Mouse (Mus musculus): ENCODE results near the gene Rab3il1. TPM values are rescaled to one million over a fixed set of nuclear protein-coding genes. Genes with fewer than 3 reads are reported as not detected.

Gene Rab3il1
- polyA plus RNA-seq, 1 experiment from 2014 or later, result 22.1 TPM

- no peak overlapping the region for H3K27ac ChIP-seq (ENCODE audit: low read depth, low read length)
- H3K36me3 ChIP-seq (ENCODE audit: control insufficient read depth, insufficient read depth, low read length), result peaks cover 28% of the 10 kb centered on the region
- no peak overlapping the region for H3K9ac ChIP-seq (ENCODE audit: low read depth, low read length)
- ATAC-seq, result no peak
- H3K9me3 ChIP-seq (ENCODE audit: control insufficient read depth, low read length), result no peaks in the 10 kb centered on the region
- H3K4me3 ChIP-seq (ENCODE audit: low read length), result no peak overlapping the region
- H3K4me1 ChIP-seq (ENCODE audit: control insufficient read depth, insufficient read depth, low read depth, low read length), result peaks cover 2% of the 10 kb centered on the region; the same call in 1 of the 2 replicates
- WGBS, result 59% methylated on average over 9 of the region's 9 CpGs
- H3K4me2 ChIP-seq (ENCODE audit: low read length), result no peak overlapping the region
- H3K27me3 ChIP-seq (replicated peaks; ENCODE audit: control insufficient read depth, insufficient read depth, low read length), result no peaks in the 10 kb centered on the region
Observed at GRCm38 (mm10) chr19:10058876-10059427, 57.5 kb downstream of the Rab3il1 start.

- Histone ChIP-seq H3K9me3 (ENCODE audit: control insufficient read depth, low read length) (no peaks in the 10 kb centered on the region), H3K27me3 (replicated peaks; ENCODE audit: control insufficient read depth, insufficient read depth, low read length) (no peaks in the 10 kb centered on the region), H3K4me1 (ENCODE audit: control insufficient read depth, insufficient read depth, low read depth, low read length) (peaks cover 2% of the 10 kb centered on the region; the same call in 1 of the 2 replicates), H3K27ac (ENCODE audit: low read depth, low read length) (no peak overlapping the region), H3K4me3 (ENCODE audit: low read length) (no peak overlapping the region), H3K9ac (ENCODE audit: low read depth, low read length) (no peak overlapping the region), H3K36me3 (ENCODE audit: control insufficient read depth, insufficient read depth, low read length) (peaks cover 25% of the 10 kb centered on the region), H3K4me2 (ENCODE audit: low read length) (no peak overlapping the region)
- peak; percentile 68 for ATAC-seq
- 59% methylated on average over 10 of the region's 10 CpGs for WGBS
Observed at GRCm38 (mm10) chr19:10059911-10060567, 58.6 kb downstream of the Rab3il1 start.

GRCm38 (mm10) chr19:10060783-10061590 is 59.5 kb downstream of the Rab3il1 start:
- peaks cover 2% of the 10 kb centered on the region; the same call in 1 of the 2 replicates for H3K4me1 ChIP-seq (ENCODE audit: control insufficient read depth, insufficient read depth, low read depth, low read length)
- peak overlapping the region; percentile 31; the same call in 1 of the 2 replicates for H3K27ac ChIP-seq (ENCODE audit: low read depth, low read length)
- ATAC-seq, result peak; percentile 18; the same call in 1 of the 2 replicates
- H3K4me3 ChIP-seq (ENCODE audit: low read length), result no peak overlapping the region
- 44% methylated on average over 8 of the region's 8 CpGs for WGBS
- H3K4me2 ChIP-seq (ENCODE audit: low read length), result no peak overlapping the region
- no peaks in the 10 kb centered on the region for H3K27me3 ChIP-seq (replicated peaks; ENCODE audit: control insufficient read depth, insufficient read depth, low read length)
- peaks cover 20% of the 10 kb centered on the region for H3K36me3 ChIP-seq (ENCODE audit: control insufficient read depth, insufficient read depth, low read length)
- no peaks in the 10 kb centered on the region for H3K9me3 ChIP-seq (ENCODE audit: control insufficient read depth, low read length)
- H3K9ac ChIP-seq (ENCODE audit: low read depth, low read length), result 0 out of 2 replicates have a peak overlapping the region, but pooled peaks have one; percentile 18

GRCm38 (mm10) chr19:10061624-10062023 is 60.2 kb downstream of the Rab3il1 start:
- no peak overlapping the region for H3K4me3 ChIP-seq (ENCODE audit: low read length)
- WGBS, result 100% methylated on average over 2 of the region's 2 CpGs

GRCm38 (mm10) chr19:10062292-10062691 is 60.8 kb downstream of the Rab3il1 start:
- ATAC-seq, result no peak
- Histone ChIP-seq H3K27me3 (replicated peaks; ENCODE audit: control insufficient read depth, insufficient read depth, low read length) (no peaks in the 10 kb centered on the region), H3K9me3 (ENCODE audit: control insufficient read depth, low read length) (no peaks in the 10 kb centered on the region), H3K9ac (ENCODE audit: low read depth, low read length) (no peak overlapping the region), H3K27ac (ENCODE audit: low read depth, low read length) (no peak overlapping the region), H3K4me3 (ENCODE audit: low read length) (no peak overlapping the region), H3K36me3 (ENCODE audit: control insufficient read depth, insufficient read depth, low read length) (peaks cover 28% of the 10 kb centered on the region), H3K4me1 (ENCODE audit: control insufficient read depth, insufficient read depth, low read depth, low read length) (peaks cover 2% of the 10 kb centered on the region; the same call in 1 of the 2 replicates), H3K4me2 (ENCODE audit: low read length) (no peak overlapping the region)
- WGBS, result 95% methylated on average over 8 of the region's 8 CpGs

More at GRCm38 (mm10) chr19:10061624-10062023, 60.2 kb downstream of the Rab3il1 start:
- ATAC-seq, result no peak
- no peaks in the 10 kb centered on the region for H3K9me3 ChIP-seq (ENCODE audit: control insufficient read depth, low read length)
- no peaks in the 10 kb centered on the region for H3K27me3 ChIP-seq (replicated peaks; ENCODE audit: control insufficient read depth, insufficient read depth, low read length)
- H3K9ac ChIP-seq (ENCODE audit: low read depth, low read length), result no peak overlapping the region
- no peak overlapping the region for H3K27ac ChIP-seq (ENCODE audit: low read depth, low read length)
- peaks cover 23% of the 10 kb centered on the region for H3K36me3 ChIP-seq (ENCODE audit: control insufficient read depth, insufficient read depth, low read length)
- H3K4me1 ChIP-seq (ENCODE audit: control insufficient read depth, insufficient read depth, low read depth, low read length), result peaks cover 2% of the 10 kb centered on the region; the same call in 1 of the 2 replicates
- no peak overlapping the region for H3K4me2 ChIP-seq (ENCODE audit: low read length)

GRCm38 (mm10) chr19:10062862-10063261 is 61.4 kb downstream of the Rab3il1 start:
- no peaks in the 10 kb centered on the region for H3K9me3 ChIP-seq (ENCODE audit: control insufficient read depth, low read length)
- no peak for ATAC-seq
- peaks cover 32% of the 10 kb centered on the region for H3K36me3 ChIP-seq (ENCODE audit: control insufficient read depth, insufficient read depth, low read length)
- no peak overlapping the region for H3K4me2 ChIP-seq (ENCODE audit: low read length)
- H3K9ac ChIP-seq (ENCODE audit: low read depth, low read length), result no peak overlapping the region
- peaks cover 2% of the 10 kb centered on the region; the same call in 1 of the 2 replicates for H3K4me1 ChIP-seq (ENCODE audit: control insufficient read depth, insufficient read depth, low read depth, low read length)
- H3K4me3 ChIP-seq (ENCODE audit: low read length), result no peak overlapping the region
- H3K27ac ChIP-seq (ENCODE audit: low read depth, low read length), result no peak overlapping the region
- WGBS, result 95% methylated on average over 5 of the region's 5 CpGs
- H3K27me3 ChIP-seq (replicated peaks; ENCODE audit: control insufficient read depth, insufficient read depth, low read length), result no peaks in the 10 kb centered on the region

- Histone ChIP-seq H3K36me3 (ENCODE audit: control insufficient read depth, insufficient read depth, low read length) (peaks cover 38% of the 10 kb centered on the region), H3K4me3 (ENCODE audit: low read length) (no peak overlapping the region), H3K9me3 (ENCODE audit: control insufficient read depth, low read length) (no peaks in the 10 kb centered on the region), H3K27ac (ENCODE audit: low read depth, low read length) (no peak overlapping the region), H3K4me2 (ENCODE audit: low read length) (no peak overlapping the region), H3K9ac (ENCODE audit: low read depth, low read length) (no peak overlapping the region), H3K4me1 (ENCODE audit: control insufficient read depth, insufficient read depth, low read depth, low read length) (no peaks in the 10 kb centered on the region; the same call in 1 of the 2 replicates), H3K27me3 (replicated peaks; ENCODE audit: control insufficient read depth, insufficient read depth, low read length) (no peaks in the 10 kb centered on the region)
- no peak for ATAC-seq
- 66% methylated on average over 10 of the region's 10 CpGs for WGBS
Observed at GRCm38 (mm10) chr19:10064173-10065012, 62.9 kb downstream of the Rab3il1 start.

GRCm38 (mm10) chr19:10065465-10066188 is 64.2 kb downstream of the Rab3il1 start:
- Histone ChIP-seq H3K4me2 (ENCODE audit: low read length) (no peak overlapping the region), H3K4me1 (ENCODE audit: control insufficient read depth, insufficient read depth, low read depth, low read length) (no peaks in the 10 kb centered on the region; the same call in 1 of the 2 replicates), H3K4me3 (ENCODE audit: low read length) (no peak overlapping the region), H3K27ac (ENCODE audit: low read depth, low read length) (no peak overlapping the region), H3K27me3 (replicated peaks; ENCODE audit: control insufficient read depth, insufficient read depth, low read length) (no peaks in the 10 kb centered on the region), H3K9ac (ENCODE audit: low read depth, low read length) (no peak overlapping the region), H3K36me3 (ENCODE audit: control insufficient read depth, insufficient read depth, low read length) (peaks cover 50% of the 10 kb centered on the region), H3K9me3 (ENCODE audit: control insufficient read depth, low read length) (no peaks in the 10 kb centered on the region)
- WGBS, result 92% methylated on average over 5 of the region's 5 CpGs
- no peak for ATAC-seq

Measured in hindbrain, embryonic 16.5 days (tissue).